Mouse (Mus musculus) embryo, embryonic 10 days (tissue): ENCODE measurements at regions not wholly inside any gene's neighbourhood (a gene's known extent, or its start where the extent isn't known, plus 50 kb on each side); places are given as distances from the start of the nearest gene placed in this dataset.

Experiments used
- DNase-seq: peaks from one replicate; pipeline ENCODE4 v3.0.0-alpha.2; 2015; ENCODE audit warnings: low spot score

- DNase-seq: no peak
Measured at GRCm38 (mm10) chr11:17324651-17325050, 67.3 kb downstream of the C1d start.

DNA sequence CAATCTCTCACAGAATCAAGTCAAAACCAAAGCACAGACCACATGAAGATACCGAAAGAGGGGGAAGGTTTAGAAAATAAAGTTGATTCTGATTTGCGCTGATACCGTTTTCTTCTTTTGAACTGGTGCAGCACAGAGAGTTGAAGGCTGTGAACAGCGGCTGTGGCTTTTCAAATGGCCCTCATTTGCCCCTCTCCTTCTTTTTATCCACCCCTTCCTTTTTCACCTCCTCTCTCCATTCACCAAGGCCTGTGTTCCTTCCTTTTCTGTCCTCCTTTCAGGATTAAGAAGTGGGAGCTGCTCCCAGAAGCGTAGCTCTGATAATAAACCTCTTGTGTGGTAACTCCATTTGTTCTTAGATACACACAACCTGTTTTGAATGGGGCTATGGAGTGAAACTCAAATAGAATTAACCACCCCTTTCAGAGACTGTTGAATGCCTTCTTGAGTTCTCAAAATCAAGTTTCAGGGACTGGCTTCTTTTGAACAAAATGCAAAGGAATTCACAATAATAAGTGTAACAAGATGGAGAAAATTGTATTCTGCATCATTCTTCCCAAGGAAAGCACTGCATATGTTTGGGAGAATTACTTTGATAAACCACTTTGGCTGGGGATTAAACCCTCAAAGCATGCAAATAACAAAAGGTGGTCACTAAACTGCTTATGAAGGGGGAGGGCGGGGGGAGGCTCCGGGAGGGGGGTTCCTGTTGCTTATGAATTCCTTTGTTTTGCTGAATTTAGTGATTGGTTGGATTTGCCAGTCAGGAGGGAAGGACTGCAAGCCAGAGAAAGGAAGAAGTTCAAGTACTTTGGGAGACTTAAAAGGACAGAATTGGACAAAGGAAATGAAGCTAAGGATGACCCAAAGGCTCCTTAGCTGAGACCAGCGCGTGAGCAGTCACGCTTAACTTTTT, 68.6 kb downstream of the C1d start:
- DNase-seq: peak; percentile 9

DNA sequence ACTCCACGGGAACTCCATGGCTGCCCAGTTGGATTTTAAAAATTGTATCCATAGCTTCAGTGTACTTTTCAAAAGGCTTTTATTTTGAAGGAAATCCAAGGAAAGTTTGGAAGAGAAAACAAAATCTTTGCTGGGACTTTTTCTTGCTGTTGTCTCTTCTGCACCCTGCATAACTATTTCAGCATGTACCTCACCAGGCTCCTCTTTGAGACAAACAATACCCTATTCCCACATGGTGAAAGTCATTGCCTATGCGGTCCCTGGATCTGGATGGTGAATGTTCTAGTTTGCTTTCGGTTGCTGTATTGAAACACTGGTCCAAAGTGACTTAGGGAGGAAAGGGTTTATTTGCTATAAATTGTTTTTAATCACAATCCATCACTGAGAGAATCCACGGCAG, 69.3 kb downstream of the C1d start:
- no peak for DNase-seq

DNA sequence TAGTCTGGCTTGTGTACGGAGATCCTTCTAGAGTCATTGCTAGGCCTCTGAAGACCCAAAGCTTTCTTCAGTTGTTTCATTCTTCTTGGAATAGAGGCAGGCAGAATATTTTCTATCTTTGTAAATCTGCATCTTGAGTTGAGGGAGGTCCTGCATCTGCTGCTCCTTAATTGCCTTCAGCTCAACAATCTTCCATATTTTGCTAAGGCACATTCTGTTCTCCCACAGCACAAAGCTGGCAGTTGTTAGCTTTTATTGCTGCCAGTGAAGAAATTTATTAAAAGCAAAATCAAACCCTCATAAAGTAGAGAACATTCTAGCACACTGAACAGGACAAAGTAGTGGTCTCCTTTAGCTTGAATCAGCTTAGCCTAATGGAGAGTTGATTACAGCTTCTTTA, 94.1 kb downstream of the C1d start:
- no peak for DNase-seq

DNA sequence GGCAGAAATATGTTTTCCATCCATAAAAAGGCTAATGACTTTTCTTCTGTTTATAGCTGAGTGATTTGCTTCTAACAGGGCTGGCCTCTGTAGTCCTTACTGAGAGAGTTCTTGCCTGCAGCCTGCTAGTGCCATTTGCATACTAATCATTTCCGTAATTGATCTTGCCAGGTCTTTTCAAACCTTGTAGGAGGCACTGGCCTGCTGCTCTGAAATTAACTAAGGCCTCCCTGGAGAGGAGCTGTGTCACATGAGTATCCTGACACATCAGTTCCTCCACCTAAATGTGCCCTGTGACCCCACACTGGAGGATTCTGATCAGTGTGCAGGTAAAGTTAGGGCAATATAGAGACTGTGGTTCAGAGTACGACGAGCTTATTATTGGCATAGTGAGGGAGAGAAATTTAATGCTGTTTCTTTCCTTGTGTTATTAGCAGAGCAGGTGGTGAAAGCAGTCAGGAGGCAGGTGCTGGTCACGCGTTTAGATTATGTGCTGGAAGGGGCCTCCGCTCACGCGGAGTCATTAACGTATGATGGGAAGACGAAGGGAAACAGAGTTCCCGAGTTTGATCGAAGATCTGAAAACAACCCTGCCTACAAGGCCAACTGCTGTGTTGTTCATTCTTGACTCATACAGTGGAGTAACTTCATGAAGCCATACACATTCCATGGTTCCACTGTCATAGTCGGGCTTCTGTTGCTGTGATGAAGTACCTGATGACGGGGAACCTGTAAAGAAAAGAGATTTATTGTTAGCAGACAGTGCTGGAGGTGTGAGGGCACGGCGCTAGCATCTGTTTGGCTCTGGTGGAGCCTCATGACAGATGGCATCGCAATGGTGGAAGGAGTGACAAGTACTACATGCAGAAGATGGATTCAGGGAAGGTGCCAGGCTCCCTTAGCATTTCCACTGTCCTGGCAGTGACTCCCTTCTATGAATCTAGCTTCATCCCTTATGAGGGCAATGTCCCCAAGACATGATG, 95.1 kb downstream of the C1d start:
- DNase-seq: no peak

DNA sequence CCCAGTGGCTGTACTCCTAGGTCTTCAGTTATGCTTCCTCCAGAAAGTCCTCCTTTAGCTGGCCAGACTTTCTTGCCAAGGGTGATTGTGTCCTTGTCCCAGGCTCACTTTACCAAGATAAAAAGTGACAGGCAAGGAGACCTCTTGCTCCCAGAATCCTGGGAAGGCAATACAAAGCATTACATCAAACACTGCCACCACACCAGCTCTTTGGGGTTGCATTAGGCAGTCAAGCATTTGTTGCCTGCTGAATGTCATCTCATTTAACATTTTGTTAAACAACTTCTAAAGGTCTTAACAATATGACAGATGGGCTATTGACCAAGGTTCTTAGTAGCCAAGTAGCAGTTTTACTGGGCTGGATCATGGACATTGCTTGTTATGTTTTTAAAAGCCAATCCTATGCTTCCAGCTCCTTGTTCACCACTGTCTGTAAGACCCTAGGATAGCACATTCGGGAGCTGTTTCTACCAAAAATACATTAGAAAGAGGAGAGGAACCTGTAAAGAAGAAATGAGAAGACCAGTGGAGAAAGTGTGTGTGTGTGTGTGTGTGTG, 102.4 kb downstream of the C1d start:
- peak; percentile 25 for DNase-seq

GRCm38 (mm10) chr11:17377859-17378258, 120.5 kb downstream of the C1d start:
- DNase-seq: no peak

DNA sequence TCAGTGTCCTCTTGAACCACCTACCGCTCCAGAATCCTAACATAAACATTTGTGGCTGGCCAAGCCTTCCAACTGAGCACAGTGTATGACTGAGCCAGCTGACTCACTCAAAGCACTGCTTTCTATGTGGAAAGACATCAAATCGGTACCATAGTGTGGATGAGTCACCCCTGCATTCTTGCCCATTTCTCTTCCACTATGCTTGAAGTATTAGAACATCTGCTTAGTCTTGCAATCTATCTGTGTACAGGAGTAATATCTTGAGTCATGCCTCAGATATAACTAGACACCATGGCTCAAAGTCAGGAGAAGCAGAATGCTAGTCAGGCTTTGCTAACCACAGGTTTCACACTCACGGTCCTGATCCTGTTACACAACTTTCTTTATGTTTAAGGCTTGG, 129.4 kb downstream of the C1d start:
- DNase-seq: no peak

- no peak for DNase-seq
Measured at GRCm38 (mm10) chr11:17393832-17394231, 136.5 kb downstream of the C1d start.

GRCm38 (mm10) chr11:17414531-17414930, 157.2 kb downstream of the C1d start:
- peak; percentile 73 for DNase-seq

- no peak for DNase-seq
Measured at GRCm38 (mm10) chr11:17415144-17415543, 157.8 kb downstream of the C1d start.

DNA sequence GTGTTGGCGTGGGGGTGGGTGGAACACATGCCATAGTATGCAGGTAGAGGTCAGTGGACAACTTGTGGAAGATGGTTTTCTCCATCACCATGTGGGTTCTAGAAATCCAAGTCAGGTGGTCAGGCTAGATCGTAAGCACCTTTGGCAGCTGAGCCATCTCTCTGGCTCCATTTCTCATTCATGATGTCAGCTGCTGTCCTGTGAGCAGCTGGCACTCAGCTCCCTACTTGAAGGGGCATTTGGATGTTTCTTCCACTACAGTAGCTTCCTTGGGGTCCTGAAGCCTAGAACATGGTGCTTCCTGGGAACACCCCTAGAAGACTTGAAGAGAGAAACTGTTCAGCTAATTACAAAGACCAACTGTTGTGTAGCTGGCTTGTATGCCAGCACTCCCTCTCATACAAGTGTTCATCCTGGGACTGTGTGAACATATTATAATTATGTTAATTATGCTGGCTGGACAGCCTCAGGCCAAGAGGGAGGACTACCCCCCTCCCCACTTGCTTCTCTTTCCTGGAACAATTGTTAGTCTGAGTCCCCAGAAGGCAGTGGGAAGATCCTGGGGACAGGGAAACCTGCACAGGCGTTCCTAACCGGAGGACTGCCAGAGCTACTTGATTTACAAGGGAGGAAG, 160.4 kb downstream of the C1d start:
- DNase-seq: no peak

DNA sequence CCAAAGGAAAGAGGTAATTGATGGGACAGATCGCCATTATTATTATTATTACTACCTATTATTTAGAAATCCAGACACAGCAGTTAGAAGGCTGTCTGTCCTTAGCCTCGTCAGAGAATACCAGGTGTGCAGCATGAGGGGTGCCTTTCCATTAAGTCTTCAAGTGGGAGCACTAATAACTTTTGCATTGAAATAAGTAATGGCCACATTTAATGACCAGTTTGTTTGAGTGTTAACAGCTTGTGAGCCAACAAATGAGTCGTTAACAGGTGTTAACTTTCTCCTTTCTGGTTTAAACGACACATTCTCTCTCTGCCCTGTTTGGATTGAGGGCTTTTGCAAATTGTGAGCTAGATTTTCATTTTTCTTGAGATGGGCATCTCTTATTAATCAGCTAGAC, 184.8 kb downstream of the C1d start:
- no peak for DNase-seq

DNA sequence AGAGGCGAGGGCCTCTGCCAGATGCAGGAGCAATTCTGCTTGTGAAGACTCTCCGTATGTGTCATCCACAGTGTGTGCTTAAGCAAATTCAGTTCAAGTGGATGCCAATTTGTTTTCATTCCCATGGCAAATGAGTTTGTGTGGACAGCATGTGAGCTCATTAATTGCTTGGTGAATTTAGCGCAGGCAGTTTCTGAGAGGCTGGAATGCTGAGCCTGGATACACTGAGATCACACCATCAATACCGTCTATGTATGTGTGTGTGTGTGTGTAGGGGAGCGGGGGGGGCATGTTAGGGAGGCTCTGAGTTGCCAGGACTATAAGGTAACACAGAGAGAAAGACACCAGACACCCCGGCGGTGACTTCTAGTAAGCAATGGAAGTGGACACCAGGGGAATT, 191.9 kb downstream of the C1d start:
- DNase-seq: no peak

DNA sequence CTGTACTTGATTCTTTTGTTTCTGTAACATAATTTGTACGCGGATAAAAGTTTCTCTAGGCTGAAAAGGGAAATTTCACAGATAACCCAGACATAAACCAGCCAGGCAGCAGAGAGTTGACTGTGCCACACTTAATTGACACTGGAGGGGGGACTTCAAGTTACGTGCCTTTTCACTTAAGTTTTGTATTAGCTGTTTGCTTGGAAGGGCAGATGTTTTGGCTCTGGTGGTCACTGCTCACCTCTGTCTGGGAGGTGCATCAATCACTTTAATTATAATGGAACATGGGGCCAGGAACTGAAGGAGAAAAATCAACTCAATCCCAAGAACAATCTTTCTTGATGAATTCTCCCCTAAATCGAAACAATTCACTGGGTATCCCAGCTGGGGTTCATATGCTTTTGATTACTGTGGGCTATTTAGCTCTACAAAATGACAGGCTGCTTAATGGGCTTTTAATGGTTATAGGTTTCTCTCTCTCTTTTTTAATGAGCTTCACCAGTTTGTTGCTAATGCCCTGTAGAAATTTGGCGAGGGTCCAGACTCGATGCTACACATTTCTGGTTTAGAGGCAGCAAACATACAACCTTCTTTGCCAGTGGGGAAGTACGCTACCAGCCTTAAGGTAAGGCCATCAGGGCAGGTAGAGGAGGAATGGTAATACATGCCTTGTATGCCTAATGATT, 193.1 kb downstream of the C1d start:
- peak; percentile 42 for DNase-seq

- no peak for DNase-seq
Measured at GRCm38 (mm10) chr11:17451451-17451850, 194.1 kb downstream of the C1d start.

DNA sequence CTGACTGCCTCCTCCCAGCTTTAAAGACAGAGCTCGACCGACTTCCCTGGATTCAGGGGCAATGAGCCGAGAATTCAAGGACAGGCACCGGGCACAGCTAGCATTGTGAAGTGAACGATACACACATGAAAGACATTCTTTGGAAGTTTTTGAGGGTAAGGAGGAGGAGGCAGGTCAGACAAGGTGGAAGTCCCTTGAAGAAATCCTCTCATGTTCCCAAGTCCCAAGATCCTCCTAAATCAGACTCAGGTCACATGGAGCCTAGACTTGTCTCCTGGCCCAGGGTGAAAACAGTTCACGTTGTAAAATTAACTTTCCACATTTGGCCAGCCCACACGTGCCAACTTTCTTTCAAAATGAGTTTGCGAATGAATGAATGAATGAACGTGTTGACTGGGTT, 196.2 kb downstream of the C1d start:
- peak; percentile 8 for DNase-seq

- no peak for DNase-seq
Measured at GRCm38 (mm10) chr11:17458946-17459345, 201.6 kb downstream of the C1d start.

DNA sequence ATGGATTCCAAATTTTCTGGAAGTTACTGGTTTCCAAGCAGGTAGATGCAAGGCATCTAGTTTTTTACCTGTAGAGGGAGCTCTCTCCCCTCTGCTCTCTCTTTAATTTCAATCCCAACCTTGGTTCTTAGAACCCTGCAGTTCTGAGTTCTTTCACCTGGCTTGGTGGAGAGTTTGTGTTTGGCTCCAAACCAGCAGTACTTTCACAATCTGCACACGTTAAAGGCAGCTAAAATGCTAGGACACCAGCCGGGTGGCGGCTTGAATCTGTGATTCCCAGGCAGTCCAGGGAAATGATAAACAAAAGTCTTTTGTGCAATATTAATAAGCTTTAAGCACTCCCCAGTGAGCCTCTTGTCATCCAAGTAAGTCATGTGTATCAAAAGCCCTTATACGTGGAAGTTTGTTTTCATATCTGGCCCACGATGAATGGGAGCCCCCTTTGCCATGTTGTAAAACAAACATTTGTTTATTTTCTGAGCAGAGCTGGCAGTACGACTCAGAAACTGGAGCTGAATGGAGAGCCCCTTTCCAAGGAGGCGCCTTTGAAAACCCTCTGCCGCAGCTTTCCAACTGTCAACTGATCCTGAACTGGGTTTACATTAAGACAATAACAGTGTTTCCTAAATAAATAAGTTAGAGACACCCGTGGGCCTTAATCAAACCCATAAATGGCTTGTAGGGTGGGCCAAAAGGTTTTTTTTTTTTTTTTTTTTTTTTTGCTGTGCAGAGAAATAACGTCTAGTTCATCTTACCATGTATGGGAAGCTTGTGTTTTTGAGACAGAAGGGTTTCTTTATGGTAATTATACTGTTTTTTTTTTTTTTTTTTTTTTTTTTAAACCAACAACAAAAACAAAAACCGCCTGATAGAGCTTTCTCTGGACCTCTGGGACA, 202.9 kb downstream of the C1d start:
- DNase-seq: peak; percentile 51

DNA sequence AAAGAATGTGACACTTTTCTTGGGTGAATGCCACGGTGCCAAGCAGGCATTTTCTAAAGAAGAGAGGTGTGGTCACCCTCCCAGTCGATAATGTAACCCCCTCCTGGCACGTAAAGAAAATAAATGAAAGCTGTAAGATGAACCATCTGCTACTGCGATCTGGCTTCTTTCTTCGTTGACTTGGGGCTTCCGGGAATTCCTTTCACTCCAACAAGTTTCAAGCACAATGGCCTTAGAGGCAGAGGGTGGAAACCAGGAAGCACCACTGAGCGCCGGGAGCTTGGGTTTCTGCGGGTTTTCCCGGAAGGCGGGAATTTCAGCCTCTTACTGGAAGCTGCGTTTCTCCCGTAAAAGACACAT, 203.5 kb downstream of the C1d start:
- peak; percentile 71 for DNase-seq
